Mouse (Mus musculus) midbrain, embryonic 14.5 days (tissue): Measurements from ENCODE around the gene Card10. TPM values are rescaled to one million over a fixed set of nuclear protein-coding genes. Genes with fewer than 3 reads are reported as not detected.

Experiments used
- ATAC-seq: fragments of 200-750 bp; cut with Nextera tagmentation; 2 replicates; pipeline ENCODE4 v1.8.0; 2017; ENCODE audit warnings: moderate number of reproducible peaks, moderate library complexity; ENCODE audit not compliant: low FRiP score, low TSS enrichment
- DNase-seq: peaks from one replicate; pipeline ENCODE4 v3.0.0-alpha.2; 2015
- H3K27ac ChIP-seq: fragments of 300-500 bp; sonication (generic); replicated peaks from 2 replicates; pipeline ENCODE4 v1.5.1; 2014; ENCODE audit warnings: mild to moderate bottlenecking, low read depth, low read length, moderate library complexity
- H3K27me3 ChIP-seq: fragments of 300-500 bp; sonication (generic); 2 replicates; pipeline ENCODE4 v1.6.1; 2014; ENCODE audit warnings: low read length, control low read depth, mixed read lengths; ENCODE audit not compliant: control insufficient read depth, insufficient read depth
- H3K36me3 ChIP-seq: fragments of 300-500 bp; sonication (generic); 2 replicates; pipeline ENCODE4 v1.6.1; 2014; ENCODE audit warnings: low read length, control low read depth; ENCODE audit not compliant: control insufficient read depth, insufficient read depth
- H3K4me1 ChIP-seq: fragments of 300-500 bp; sonication (generic); 2 replicates; pipeline ENCODE4 v1.6.1; 2014; ENCODE audit warnings: mild to moderate bottlenecking, antibody characterized with exemption, low read length, control low read depth; ENCODE audit not compliant: control insufficient read depth, insufficient read depth
- H3K4me2 ChIP-seq: fragments of 300-500 bp; sonication (generic); 2 replicates; pipeline ENCODE4 v1.6.1; 2014; ENCODE audit warnings: mild to moderate bottlenecking, low read length, moderate library complexity
- H3K4me3 ChIP-seq: fragments of 300-500 bp; sonication (generic); replicated peaks from 2 replicates; pipeline ENCODE4 v1.5.1; 2014; ENCODE audit warnings: low read depth, low read length
- H3K9ac ChIP-seq: fragments of 300-500 bp; sonication (generic); replicated peaks from 2 replicates; pipeline ENCODE4 v1.6.1; 2014; ENCODE audit warnings: mild to moderate bottlenecking, low read length, moderate library complexity
- H3K9me3 ChIP-seq: fragments of 300-500 bp; sonication (generic); 2 replicates; pipeline ENCODE4 v1.6.1; 2016; ENCODE audit warnings: low read length, control low read depth, mixed read lengths; ENCODE audit not compliant: control insufficient read depth
- WGBS: fragments of 180-500 bp; shearing (Covaris S2); extraction: QIAGEN DNeasy Blood & Tissue Kit; methylation state at CpG from one replicate; pipeline ENCODE4 v1.1.7; 2014; 5-methylcytosine and 5-hydroxymethylcytosine counted together
- polyA plus RNA-seq: library from polyadenylated mRNA; unstranded; fragments of >200 nt; fragmentation: Nextera tagmentation; extraction: Ambion mirVana; gene quantifications from 2 replicates; pipeline ENCODE4 v1.2.1, GENCODE M21; 2014

Gene Card10
- polyA plus RNA-seq, 1 experiment from 2014 or later = 1.3 TPM

DNA sequence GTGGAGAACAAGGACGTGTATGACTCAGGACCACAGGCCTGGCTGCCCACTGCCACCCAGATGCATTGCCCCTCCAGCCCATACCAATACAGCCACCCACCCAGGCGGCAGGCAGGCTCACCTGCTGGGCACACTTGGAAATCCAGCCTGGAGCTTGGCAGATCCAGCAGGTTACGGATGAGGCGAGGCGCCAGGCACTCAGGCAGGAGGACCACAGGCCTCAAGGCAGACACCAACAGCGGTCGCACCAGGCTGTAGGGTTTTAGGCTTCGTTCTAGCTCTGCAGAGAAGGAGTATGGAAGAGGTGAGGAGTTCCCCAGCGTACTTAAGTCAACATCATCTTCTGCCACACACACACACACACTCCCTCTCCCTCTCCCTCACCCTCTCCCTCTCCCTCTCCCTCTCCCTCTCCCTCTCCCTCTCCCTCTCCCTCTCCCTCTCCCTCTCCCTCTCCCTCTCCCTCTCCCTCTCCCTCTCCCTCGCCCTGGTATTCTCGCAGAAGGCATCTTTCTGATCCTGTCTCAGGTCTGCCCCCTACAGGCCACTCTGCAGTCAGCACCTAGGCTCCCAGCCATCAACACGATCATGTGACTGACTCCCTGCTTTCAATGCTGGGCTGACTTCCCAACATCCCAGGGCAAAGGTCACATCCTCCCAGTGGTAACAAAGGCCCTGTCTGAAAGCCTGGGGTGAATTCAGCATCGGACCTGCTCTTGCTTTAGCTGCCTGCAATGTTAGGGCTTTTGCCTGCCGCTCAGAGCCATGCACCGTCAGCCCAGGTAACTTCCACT is 24.6 kb downstream of the Card10 start:
- ATAC-seq (peak; percentile 5; the same call in 1 of the 2 replicates), DNase-seq (peak; percentile 87)
- H3K9ac ChIP-seq = no peak overlapping the region
- no peak overlapping the region for H3K4me3 ChIP-seq
- H3K4me1 ChIP-seq = 0 out of 2 replicates have a peak, but pooled peaks cover 6% of the 10 kb centered on the region
- H3K9me3 ChIP-seq = no peaks in the 10 kb centered on the region
- H3K27ac ChIP-seq = no peak overlapping the region; the same call in 1 of the 2 replicates
- 39% methylated on average over 15 of the region's 15 CpGs for WGBS
- H3K27me3 ChIP-seq = no peaks in the 10 kb centered on the region
- no peak overlapping the region for H3K4me2 ChIP-seq
- H3K36me3 ChIP-seq = no peaks in the 10 kb centered on the region

DNA sequence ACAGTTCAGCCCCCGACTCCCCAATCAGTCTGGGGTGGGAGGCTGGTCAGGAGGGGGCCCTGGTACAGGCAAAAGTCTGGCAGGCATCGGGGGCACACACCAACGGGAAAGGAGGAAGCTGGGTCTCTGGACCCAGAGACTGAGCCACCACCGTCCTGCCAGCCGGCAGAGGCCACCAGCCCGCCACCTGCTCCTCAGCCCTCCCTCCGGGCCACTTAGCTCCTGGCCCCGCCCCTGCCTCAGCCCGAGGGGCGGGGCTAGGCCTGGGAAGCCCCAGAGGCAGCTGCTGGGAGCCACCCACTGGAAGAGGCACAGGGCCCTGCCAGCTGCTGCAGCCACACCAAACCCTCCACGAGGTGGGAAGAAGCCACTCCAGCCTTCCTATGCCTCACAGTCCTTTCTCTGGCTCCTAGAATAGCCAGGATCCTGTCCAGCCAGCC is 29.5 kb downstream of the Card10 start, which contains the start of gene Mfng:
Mfng (minus strand) TSS at position 186 of the 440 bp plus-strand sequence.
- ATAC-seq (peak; percentile 78), DNase-seq (peak; percentile 88)
- Histone ChIP-seq H3K4me3 (peak within 1 kb of the TSS; percentile 30), H3K4me2 (peak within 1 kb of the TSS; percentile 51), H3K27me3 (no peaks in the 10 kb centered on the region), H3K4me1 (peaks cover 33% of the 10 kb centered on the region), H3K9me3 (no peaks in the 10 kb centered on the region), H3K36me3 (no peaks in the 10 kb centered on the region), H3K9ac (peak within 1 kb of the TSS; percentile 34; the same call in 1 of the 2 replicates), H3K27ac (peak within 1 kb of the TSS; percentile 89)
- under 1% methylated on average over 11 of the region's 11 CpGs for WGBS

DNA sequence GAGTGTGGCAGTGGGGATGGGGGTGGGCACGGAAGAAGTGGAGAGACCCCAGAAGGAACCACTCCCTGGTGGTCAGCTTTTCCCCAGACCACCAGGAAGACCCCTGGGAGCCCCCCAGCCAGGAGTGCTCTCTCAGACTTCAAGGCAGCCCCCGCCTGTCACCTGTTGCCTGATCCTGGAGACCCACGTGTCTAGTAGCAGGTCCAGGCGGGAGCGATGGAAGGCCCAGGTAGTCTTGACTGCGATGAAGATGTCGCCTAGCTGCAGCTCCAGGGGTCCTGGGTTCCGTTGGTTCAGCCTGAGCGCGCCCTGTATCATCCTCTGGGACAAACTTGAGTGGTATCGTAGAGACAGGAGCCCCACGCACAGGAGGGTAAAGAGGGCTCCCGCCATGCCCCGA is 30.0 kb downstream of the Card10 start:
- WGBS = 26% methylated on average over 14 of the region's 14 CpGs
- Histone ChIP-seq H3K4me1 (peaks cover 31% of the 10 kb centered on the region), H3K4me3 (peak overlapping the region; percentile 30), H3K27me3 (no peaks in the 10 kb centered on the region), H3K36me3 (no peaks in the 10 kb centered on the region), H3K27ac (peak overlapping the region; percentile 89), H3K4me2 (peak overlapping the region; percentile 51), H3K9ac (peak overlapping the region; percentile 31; the same call in 1 of the 2 replicates), H3K9me3 (no peaks in the 10 kb centered on the region)
- DNase-seq (no peak), ATAC-seq (no peak)

DNA sequence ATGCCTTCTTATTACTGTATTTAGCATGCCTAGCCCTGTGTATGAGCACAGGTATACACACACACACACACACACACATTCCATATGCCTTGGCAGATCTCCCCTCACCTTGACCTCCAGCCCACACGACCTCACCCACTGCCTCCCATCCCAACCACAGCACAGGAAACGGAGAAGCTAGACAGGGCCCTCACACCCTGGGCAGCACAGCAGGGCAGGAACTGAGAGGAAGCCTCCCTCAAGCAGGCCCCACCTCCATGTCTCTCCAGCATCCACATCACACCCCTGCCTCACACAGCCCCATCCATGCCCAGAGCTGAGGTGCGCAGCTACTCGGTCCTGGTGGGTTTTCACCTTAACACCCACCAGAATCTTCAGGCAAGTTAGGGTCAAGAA is 30.5 kb downstream of the Card10 start:
- no peaks in the 10 kb centered on the region for H3K36me3 ChIP-seq
- ATAC-seq (no peak), DNase-seq (no peak)
- H3K9me3 ChIP-seq = no peaks in the 10 kb centered on the region
- peaks cover 31% of the 10 kb centered on the region for H3K4me1 ChIP-seq
- no peaks in the 10 kb centered on the region for H3K27me3 ChIP-seq
- peak overlapping the region; percentile 34; the same call in 1 of the 2 replicates for H3K9ac ChIP-seq
- H3K4me3 ChIP-seq = peak overlapping the region; percentile 30
- H3K27ac ChIP-seq = peak overlapping the region; percentile 89
- 51% methylated on average over 4 of the region's 4 CpGs for WGBS
- peak overlapping the region; percentile 51 for H3K4me2 ChIP-seq

DNA sequence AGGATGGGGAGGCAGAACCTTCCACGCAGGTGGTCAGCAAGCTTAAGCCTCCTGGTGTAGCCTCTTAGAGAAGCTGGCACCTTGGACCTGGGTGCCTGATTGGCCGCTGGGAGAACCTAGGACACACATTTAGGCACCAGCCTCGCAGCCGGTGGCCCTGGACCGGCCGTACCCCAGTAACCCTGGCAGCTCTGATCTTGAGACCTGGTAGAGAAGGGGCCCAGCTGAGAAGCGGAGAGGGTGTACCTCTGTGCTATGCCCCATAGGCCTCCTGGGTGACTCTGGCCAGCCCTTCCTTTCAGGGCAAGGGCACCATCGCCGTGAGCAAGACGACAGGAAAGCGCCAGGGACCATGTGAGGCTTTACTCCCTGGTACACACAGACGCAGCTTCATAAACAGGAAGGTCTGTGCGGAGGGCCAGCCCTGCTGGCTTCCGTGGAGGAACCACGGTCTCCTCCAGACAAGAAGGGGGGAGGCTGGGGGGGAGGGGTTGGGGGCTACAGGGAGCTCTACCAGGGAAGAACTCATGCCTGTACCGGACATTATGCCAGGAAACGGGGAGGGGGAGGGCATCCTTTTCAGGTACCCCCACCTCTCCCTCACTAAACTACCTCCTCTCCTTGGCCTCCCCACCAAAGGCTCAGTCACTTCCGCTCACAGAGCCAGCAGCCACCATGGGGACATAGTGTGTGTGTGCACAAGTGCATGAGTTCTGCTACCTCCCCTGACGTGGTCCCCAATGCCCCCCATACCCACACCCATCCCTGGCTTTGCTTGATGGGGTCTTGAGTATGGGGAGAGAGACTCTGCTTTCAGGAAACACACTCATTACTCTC is 31.1 kb downstream of the Card10 start:
- H3K4me1 ChIP-seq = peaks cover 31% of the 10 kb centered on the region
- no peaks in the 10 kb centered on the region for H3K27me3 ChIP-seq
- peak overlapping the region; percentile 30 for H3K4me3 ChIP-seq
- peak overlapping the region; percentile 51 for H3K4me2 ChIP-seq
- WGBS = 38% methylated on average over 19 of the region's 19 CpGs
- no peaks in the 10 kb centered on the region for H3K36me3 ChIP-seq
- no peaks in the 10 kb centered on the region for H3K9me3 ChIP-seq
- ATAC-seq (no peak), DNase-seq (peak; percentile 20)
- peak overlapping the region; percentile 89 for H3K27ac ChIP-seq
- peak overlapping the region; percentile 34; the same call in 1 of the 2 replicates for H3K9ac ChIP-seq

DNA sequence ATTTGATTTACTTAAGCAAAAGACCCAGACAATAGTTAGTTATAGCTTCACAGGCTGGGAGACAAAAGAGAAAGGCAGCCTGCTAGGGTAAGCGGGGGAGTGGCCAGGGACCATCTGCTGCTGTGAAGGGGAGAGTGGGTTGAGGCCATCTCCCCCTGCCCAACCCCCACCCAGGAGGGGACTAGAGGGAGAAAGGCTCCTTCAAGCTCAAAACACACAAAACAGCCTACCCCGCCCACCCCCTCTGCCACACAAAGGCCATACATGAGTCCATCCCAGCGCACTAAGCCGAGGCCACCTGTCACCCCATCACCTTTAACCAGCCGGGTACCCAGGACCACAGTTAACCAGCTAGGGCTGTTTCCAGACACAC is 31.9 kb downstream of the Card10 start:
- WGBS = 3% methylated on average over 5 of the region's 5 CpGs
- H3K9me3 ChIP-seq = no peaks in the 10 kb centered on the region
- H3K36me3 ChIP-seq = no peaks in the 10 kb centered on the region
- peak; percentile 69; the same call in 1 of the 2 replicates for ATAC-seq
- peak overlapping the region; percentile 34; the same call in 1 of the 2 replicates for H3K9ac ChIP-seq
- H3K4me2 ChIP-seq = peak overlapping the region; percentile 51
- H3K4me1 ChIP-seq = peaks cover 31% of the 10 kb centered on the region
- no peaks in the 10 kb centered on the region for H3K27me3 ChIP-seq
- peak overlapping the region; percentile 30; the same call in 1 of the 2 replicates for H3K4me3 ChIP-seq
- peak; percentile 82 for DNase-seq
- peak overlapping the region; percentile 89 for H3K27ac ChIP-seq

DNA sequence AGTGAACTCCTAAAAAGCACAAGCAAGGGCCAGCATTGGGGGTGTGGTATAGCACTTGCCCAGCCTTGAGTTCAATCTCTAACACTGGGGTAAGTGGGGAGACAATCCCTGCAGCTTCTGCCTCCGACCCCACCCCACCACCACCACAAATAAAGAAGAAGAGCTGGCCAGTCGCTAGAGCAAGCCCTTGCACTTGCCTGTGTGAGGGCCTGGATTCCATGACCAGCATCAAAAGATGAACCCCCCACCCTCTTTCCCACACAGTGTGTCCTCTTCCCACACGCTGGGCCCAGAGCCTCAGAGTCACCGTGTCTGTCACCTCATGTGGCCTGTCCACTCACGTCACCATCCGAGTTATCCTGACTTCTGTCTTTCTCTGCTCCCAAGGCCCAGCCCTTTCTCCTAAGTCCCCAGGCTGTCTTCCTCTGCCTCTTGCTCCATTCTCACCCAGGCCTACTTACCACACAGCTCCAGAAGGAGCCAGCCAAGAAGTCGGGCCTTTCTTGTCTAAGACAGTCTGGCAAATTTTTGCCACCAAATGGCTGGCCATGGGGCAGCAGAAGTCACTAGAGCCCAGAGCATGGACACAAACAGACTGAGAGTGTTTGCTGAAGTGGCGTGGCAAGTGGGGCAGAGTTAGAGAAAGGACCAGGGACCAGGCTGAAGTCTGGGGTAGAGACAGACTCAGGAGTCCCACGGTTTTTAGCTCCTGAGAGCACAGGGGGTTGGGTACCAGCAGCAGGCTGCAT is 32.4 kb downstream of the Card10 start:
- 11% methylated on average over 9 of the region's 9 CpGs for WGBS
- Histone ChIP-seq H3K36me3 (no peaks in the 10 kb centered on the region), H3K9ac (no peak overlapping the region; the same call in 1 of the 2 replicates), H3K27me3 (no peaks in the 10 kb centered on the region), H3K4me3 (peak overlapping the region; percentile 18), H3K4me2 (peak overlapping the region; percentile 51), H3K9me3 (no peaks in the 10 kb centered on the region), H3K27ac (peak overlapping the region; percentile 89), H3K4me1 (peaks cover 31% of the 10 kb centered on the region)
- ATAC-seq (no peak), DNase-seq (peak; percentile 21)

DNA sequence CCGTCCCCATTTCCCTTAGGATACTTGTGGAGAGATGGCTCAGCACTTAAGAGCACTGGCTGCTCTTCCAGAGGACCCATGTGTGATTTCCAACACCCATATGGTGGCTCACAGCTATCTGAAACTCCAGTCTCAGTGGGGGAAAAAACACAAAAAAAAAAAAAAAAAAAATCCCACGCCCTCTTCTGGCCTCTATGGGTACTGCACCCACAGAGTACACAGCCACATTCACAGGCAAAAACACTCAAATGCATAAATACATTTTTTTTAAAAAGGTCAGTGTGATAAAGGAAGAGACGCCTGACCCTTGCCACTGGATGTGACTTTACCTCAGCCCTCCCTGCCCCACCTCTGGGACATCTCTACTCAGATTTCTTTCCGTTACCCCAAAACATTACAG is 33.8 kb downstream of the Card10 start:
- peak overlapping the region; percentile 51; the same call in 1 of the 2 replicates for H3K4me2 ChIP-seq
- no peak for ATAC-seq
- 91% methylated on average over 4 of the region's 4 CpGs for WGBS

More for the DNA sequence above, 33.8 kb downstream of the Card10 start:
- Histone ChIP-seq H3K4me3 (no peak overlapping the region), H3K4me1 (peaks cover 31% of the 10 kb centered on the region), H3K9me3 (no peaks in the 10 kb centered on the region), H3K27me3 (no peaks in the 10 kb centered on the region), H3K27ac (no peak overlapping the region), H3K9ac (no peak overlapping the region), H3K36me3 (no peaks in the 10 kb centered on the region)
- DNase-seq = no peak
